Mouse (Mus musculus) ovary, postnatal 14 days (tissue): ENCODE data around the gene Tsnax.

Experiments used
- DNase-seq: peaks from one replicate; pipeline ENCODE4 v3.0.0; 2022; ENCODE audit warnings: low spot score

Tsnax gene

DNA sequence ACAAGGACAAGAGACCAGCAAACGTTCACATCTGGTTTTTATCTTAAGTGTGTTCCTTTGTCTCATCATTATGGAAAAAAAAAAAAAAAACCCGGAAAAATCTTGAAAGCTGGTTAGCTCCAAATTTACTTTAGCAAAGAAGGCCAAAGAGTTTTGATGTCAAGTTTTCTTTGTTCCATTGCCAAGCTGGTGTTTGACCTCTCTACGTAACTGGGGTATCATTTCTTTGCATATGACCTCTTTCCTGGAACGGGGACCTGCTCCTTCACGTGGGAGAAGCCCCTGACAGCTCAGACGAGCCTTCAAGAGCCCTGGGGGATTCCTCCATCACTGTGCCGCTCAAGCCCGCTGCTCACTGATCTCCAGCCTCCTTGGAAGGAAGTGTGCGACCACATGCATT lies 31.1 kb downstream of the Tsnax start:
- DNase-seq, result no peak

- no peak for DNase-seq
These were observed 33.0 kb downstream of the Tsnax start for GRCm38 (mm10) chr8:125045760-125046159.

- DNase-seq, result no peak
These were observed 36.4 kb downstream of the Tsnax start for GRCm38 (mm10) chr8:125049051-125049750.

DNA sequence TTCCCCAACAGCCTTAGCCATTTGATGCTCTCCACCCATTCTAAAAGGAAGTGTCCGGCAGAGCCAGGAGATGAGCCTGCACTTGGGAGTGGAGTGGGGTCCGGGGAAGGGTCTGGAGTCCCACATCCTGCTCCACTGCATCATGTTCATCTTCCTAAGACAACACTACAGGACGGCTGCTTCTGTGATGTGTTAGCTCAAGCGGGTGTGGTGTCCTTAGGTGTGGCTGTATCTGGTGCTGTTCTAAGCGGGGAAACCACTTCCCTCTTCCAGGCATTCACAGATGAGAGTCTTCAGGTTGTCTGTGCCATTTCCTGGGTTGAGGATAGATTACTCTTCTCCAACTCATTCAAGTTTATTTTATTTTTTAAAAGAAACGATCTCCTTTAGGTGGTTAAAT lies 37.0 kb downstream of the Tsnax start:
- no peak for DNase-seq

GRCm38 (mm10) chr8:125052026-125052425 lies 39.2 kb downstream of the Tsnax start:
- DNase-seq, result peak; percentile 56

DNA sequence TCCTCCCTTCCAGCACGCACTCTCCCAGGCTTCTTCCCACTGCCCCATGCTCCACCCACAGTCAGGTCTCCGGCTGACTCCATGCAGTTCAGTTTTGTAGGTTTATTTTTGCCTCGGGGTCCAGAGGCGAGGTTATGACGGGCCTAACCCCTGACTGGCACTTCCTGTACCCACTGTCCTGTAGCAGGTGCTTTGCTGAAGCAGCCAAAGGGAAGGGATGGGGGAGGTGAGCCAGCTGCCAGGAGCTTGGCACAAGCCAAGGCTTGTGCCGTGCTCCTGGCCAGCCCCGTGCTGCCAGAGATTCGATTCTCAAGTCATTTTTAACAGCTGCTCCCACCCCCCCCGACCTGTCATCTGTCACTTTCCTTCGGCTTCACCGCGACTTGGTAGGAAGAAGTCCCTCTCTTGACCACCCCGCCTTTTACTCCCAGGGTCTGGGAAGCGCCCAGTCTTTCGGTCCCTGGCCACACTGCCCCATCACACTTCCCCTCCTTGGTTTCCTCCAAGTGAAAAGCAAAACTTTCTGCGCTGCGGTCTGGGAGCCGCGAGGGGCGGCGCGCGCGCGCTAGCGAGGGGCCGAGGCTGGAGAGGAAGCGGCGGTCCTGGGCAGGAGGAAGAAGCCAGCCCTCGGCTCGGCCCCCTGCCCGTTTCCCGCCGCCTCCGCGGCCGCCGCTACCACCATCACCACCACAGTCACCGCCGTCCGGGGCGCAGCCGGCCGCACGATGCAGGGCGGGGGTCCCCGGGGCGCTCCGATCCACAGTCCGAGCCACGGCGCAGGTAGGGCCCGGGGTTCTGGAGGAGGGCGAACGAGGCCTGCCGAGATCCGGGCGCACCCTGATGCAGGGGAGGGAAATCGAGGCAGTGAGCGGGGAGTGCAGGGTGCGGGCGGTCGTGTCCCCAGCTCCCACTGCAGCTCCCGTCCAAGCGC lies 41.0 kb downstream of the Tsnax start, which contains the start of gene Disc1:
Gene Disc1, plus strand, starts transcription at position 691 of the 931 bp plus-strand sequence.
- DNase-seq, result peak; percentile 39

- no peak for DNase-seq
These were observed 41.6 kb downstream of the Tsnax start for GRCm38 (mm10) chr8:125054436-125054810.

DNA sequence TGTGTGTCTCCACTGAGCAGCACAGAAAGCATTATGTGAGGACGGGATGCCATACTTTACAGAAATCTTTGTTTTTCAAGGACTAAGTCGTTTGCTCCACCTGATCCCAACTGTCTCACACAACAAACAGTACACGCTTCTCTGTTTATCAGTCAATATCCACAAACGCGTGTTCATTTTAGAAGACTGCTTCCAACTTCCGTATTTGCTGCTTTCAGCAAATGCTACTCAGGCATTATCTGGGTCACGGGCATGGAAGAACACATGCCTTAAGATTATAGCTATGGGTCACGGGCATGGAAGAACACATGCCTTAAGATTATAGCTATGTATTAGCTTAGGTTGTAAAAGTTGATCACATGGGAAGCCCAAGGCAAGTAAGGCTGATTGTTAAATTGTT lies 48.1 kb downstream of the Tsnax start:
- no peak for DNase-seq

GRCm38 (mm10) chr8:125065596-125065995 lies 52.8 kb downstream of the Tsnax start:
- no peak for DNase-seq

GRCm38 (mm10) chr8:125066913-125067595 lies 54.3 kb downstream of the Tsnax start:
- DNase-seq, result peak; percentile 50

- DNase-seq, result no peak
These were observed 54.8 kb downstream of the Tsnax start for GRCm38 (mm10) chr8:125067596-125067960.

DNA sequence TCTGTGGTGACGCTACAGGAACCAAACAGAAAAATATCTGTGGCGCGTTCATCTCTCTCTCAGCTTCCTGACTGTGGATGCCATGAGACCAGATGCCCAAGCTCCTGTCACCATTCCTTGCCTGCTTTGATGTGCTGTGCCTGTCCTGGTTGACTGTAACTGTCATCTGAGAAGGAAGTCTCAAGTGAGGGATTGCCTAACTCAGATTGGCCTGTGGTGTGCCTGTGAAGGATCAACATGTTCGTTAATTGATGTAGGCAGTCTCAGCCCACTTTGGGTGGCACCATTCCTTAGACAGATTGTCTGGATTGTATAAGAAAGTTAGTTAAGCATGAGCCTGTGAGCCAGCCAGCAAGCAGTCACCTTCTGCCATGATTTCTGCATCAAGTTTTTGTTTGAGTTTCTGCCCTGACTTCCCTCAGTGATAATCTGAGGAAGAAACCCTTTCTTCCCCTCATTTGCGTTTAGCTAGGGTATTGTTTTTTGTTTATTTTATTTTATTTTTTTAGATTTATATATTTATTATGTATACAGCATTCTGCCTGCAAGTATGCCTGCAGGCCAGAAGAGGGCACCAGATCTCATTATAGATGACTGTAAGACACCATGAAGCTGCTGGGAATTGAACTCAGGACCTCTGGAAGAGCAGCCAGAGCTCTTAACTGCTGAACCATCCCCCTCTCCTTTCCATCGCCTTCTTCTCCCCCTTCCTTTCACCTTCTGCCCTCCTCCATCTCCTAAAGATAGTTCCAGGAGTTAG lies 55.5 kb downstream of the Tsnax start:
- DNase-seq, result no peak

DNA sequence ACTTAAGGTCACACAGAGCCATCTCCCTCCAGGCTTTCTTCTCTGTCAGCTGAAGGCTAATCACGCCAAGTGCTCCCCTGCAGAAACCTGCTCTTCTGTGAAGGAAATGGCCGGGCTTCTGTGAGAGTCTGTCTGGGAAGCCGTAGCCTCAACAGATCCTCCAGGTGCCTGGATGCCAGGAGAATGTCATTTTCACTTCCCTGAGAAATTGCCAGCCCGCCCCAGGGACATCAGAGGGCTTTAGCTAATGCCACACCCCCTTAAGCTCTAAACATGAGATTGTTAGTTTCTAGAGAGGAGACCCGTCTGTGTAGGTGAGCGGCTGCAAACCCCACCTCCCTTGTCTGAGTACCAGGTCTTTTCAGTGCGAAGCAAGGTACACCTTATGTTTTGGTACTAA lies 56.5 kb downstream of the Tsnax start:
- DNase-seq, result no peak

- DNase-seq, result no peak
These were observed 56.9 kb downstream of the Tsnax start for GRCm38 (mm10) chr8:125069733-125070132.

GRCm38 (mm10) chr8:125074141-125074540 lies 61.3 kb downstream of the Tsnax start:
- no peak for DNase-seq

DNA sequence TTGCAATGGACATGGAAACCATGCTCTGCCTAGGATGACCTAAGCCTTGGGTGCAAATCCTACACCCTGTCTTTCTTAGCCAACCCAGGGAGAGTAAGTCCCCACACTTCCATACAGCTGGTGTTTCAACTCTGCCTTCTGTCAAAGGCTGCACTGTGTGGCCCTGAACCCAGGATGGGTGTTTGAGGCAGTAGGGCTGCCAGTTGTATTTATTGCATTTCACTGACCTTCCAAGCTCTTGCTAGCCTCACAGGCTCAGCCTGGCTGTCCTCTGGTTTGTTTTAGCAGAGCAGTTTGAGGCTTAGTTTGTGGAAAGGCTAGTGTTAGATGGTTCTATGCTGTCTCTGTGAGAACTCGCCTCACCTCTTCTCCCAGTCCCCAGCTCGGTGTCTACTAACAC lies 61.8 kb downstream of the Tsnax start:
- no peak for DNase-seq

DNA sequence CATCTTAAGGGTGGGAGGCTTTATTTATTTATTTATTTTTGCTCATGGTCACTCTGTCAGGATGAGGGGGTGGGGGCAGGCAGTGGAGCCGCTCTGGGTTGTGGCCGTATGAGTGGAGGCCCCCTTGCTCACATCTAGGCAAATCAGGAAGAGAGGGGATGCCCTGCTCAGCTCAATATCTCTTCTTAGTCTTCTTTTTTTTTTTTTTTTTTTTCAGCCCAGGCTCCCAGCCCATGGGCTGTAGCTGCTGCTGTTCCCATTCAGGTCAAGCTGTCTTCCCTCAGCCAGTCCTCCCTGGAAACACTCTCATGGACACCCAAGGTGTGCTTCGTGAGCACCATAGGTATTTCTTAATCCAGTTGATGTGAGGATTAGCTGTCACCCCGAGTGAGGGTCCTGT lies 62.6 kb downstream of the Tsnax start:
- DNase-seq, result no peak

GRCm38 (mm10) chr8:125077326-125077725 lies 64.5 kb downstream of the Tsnax start:
- DNase-seq, result no peak

DNA sequence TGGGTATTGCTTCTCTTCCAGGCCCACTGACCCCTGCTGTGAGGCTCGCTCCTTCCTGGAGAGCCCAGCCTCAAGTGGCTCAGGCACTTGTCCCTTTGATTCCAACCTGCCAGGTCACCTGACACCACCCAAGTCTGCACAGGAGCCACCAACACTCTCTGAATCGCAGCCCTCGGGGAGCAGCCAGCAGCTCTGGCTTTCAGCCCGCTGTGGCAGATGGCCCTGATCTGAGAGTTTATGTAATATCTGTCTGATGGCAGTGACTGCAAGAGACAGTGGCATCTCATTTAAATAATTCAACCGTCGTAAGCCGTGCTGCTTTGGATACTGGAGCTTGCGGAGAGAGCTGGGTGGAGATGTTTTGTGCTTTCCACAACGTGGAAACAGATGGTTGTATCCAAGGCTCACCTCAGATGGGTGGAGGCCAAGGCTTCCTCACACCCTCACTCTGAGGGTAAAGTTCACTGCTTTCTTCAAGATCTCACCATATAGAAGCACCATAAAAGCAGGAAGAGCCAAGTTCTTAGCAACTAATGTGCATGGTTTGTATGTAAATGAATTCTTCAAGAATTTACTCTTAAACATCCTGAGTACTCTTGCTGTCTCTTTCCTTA lies 66.1 kb downstream of the Tsnax start:
- DNase-seq, result no peak

DNA sequence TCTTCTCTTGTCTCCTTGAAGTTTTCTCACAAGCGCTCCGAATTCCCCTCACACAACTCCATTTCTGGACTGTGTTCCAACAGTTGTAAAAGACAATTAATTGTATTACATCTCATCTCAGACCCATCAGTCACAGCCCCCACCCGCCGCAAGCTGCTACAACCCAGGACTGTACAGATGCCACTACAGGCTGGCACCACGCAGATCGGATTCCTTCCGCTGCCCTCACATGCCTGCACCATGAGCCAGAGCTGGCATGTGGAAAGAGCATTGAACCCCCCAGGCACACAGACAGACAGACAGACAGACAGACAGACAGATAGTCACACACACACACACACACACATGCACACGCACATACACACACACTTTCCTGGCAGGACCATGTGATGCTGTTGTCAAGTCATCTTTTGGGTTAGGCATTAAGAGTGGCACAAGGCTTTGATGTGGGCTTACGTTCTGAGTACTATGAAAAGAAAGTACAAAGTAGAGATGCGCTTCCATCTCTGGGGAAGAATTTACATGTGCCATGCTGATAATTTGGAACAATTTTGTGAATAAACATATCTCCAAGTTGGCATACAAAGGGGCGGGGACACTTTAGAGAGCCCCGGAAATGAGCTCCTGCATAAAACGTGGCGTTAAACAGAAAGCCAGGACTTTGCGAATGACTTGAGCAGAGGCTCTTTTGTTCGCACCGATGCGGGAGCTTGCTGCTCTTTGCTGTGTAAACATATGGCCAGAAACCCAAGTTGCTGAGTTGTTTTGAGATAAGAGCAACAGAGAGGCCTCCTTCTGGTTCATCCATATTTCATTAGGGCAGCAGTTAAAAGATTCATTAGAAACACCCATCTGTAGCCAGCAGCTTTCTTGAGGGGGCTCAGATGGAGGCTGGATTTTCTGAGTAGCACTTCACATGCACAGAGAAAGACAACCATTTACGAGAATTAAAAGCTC lies 67.9 kb downstream of the Tsnax start:
- no peak for DNase-seq
